Mouse (Mus musculus) erythroblast, embryonic 14.5 days (primary cell): Measurements from ENCODE around the gene Actn4.

ENCODE experiments used
- GATA1 ChIP-seq: IDR thresholded peaks from 2 replicates; pipeline ENCODE4 v1.6.1; 2012; ENCODE audit warnings: low read length, inconsistent platforms, mixed read lengths
- TAL1 ChIP-seq: IDR thresholded peaks from 3 replicates; pipeline ENCODE4 v1.6.1; 2012; ENCODE audit warnings: low read length, inconsistent platforms, mixed read lengths

GRCm38 (mm10) chr7:28931695-28932039 lies 30.5 kb downstream of the Actn4 start:
- TF ChIP-seq GATA1 (no peak), TAL1 (no peak)
